Mouse (Mus musculus): ENCODE results near the gene Gpr27. TPM values are rescaled to one million over a fixed set of nuclear protein-coding genes. Genes with fewer than 3 reads are reported as not detected.

Gpr27 gene
- polyA plus RNA-seq, 1 experiment from 2014 or later, result 0.23 TPM

- 42% methylated on average over 5 of the region's 5 CpGs for WGBS (ENCODE audit: insufficient replicate concordance)
- no peaks in the 10 kb centered on the region for H3K4me1 ChIP-seq
- no peak overlapping the region for H3K27ac ChIP-seq
- no peaks in the 10 kb centered on the region for H3K9me3 ChIP-seq (replicated peaks)
- H3K27me3 ChIP-seq (replicated peaks), result peaks cover 21% of the 10 kb centered on the region
- no peak overlapping the region for H3K4me2 ChIP-seq
- H3K36me3 ChIP-seq, result no peaks in the 10 kb centered on the region
- H3K9ac ChIP-seq, result no peak overlapping the region
- H3K4me3 ChIP-seq, result no peak overlapping the region
- no peak for ATAC-seq
Measured at GRCm38 (mm10) chr6:99684899-99685298, 7.6 kb upstream of the Gpr27 start.

- Histone ChIP-seq H3K9ac (no peak overlapping the region), H3K4me3 (no peak overlapping the region), H3K27me3 (replicated peaks) (peaks cover 58% of the 10 kb centered on the region), H3K4me2 (no peak overlapping the region), H3K9me3 (replicated peaks) (no peaks in the 10 kb centered on the region), H3K27ac (no peak overlapping the region), H3K4me1 (0 out of 2 replicates have a peak, but pooled peaks cover 3% of the 10 kb centered on the region), H3K36me3 (no peaks in the 10 kb centered on the region)
- no peak for ATAC-seq
- WGBS (ENCODE audit: insufficient replicate concordance), result 62% methylated on average over 6 of the region's 6 CpGs
Measured at GRCm38 (mm10) chr6:99688513-99688912, 4.0 kb upstream of the Gpr27 start.

- H3K27ac ChIP-seq, result no peak overlapping the region
- no peaks in the 10 kb centered on the region for H3K9me3 ChIP-seq (replicated peaks)
- H3K4me1 ChIP-seq, result 0 out of 2 replicates have a peak, but pooled peaks cover 3% of the 10 kb centered on the region
- no peaks in the 10 kb centered on the region for H3K36me3 ChIP-seq
- H3K4me2 ChIP-seq, result peak overlapping the region; percentile 70
- peak overlapping the region; percentile 55 for H3K4me3 ChIP-seq
- ATAC-seq, result no peak
- no peak overlapping the region for H3K9ac ChIP-seq
- 8% methylated on average over 25 of the region's 25 CpGs for WGBS (ENCODE audit: insufficient replicate concordance)
- peaks cover 90% of the 10 kb centered on the region for H3K27me3 ChIP-seq (replicated peaks)
Measured at GRCm38 (mm10) chr6:99691666-99692205, 743 bp upstream of the Gpr27 start.

GRCm38 (mm10) chr6:99692916-99693841, 700 bp downstream of the Gpr27 start:
- Histone ChIP-seq H3K4me1 (0 out of 2 replicates have a peak, but pooled peaks cover 3% of the 10 kb centered on the region), H3K9ac (no peak overlapping the region), H3K9me3 (replicated peaks) (no peaks in the 10 kb centered on the region), H3K36me3 (no peaks in the 10 kb centered on the region), H3K4me2 (peak overlapping the region; percentile 70), H3K27ac (no peak overlapping the region), H3K4me3 (peak overlapping the region; percentile 55), H3K27me3 (replicated peaks) (peaks cover 97% of the 10 kb centered on the region)
- 2% methylated on average over 109 of the region's 110 CpGs for WGBS (ENCODE audit: insufficient replicate concordance)
- ATAC-seq, result no peak

GRCm38 (mm10) chr6:99700484-99700883, 8.0 kb downstream of the Gpr27 start:
- Histone ChIP-seq H3K4me1 (no peaks in the 10 kb centered on the region), H3K9ac (no peak overlapping the region), H3K27me3 (replicated peaks) (peaks cover 32% of the 10 kb centered on the region), H3K36me3 (no peaks in the 10 kb centered on the region), H3K4me2 (no peak overlapping the region), H3K9me3 (replicated peaks) (no peaks in the 10 kb centered on the region), H3K4me3 (no peak overlapping the region), H3K27ac (no peak overlapping the region)
- ATAC-seq, result no peak
- 54% methylated on average over 3 of the region's 3 CpGs for WGBS (ENCODE audit: insufficient replicate concordance)

- Histone ChIP-seq H3K9ac (no peak overlapping the region), H3K27ac (no peak overlapping the region), H3K36me3 (no peaks in the 10 kb centered on the region), H3K4me3 (no peak overlapping the region), H3K27me3 (replicated peaks) (peaks cover 14% of the 10 kb centered on the region; the same call in 1 of the 2 replicates), H3K4me2 (no peak overlapping the region), H3K9me3 (replicated peaks) (no peaks in the 10 kb centered on the region), H3K4me1 (no peaks in the 10 kb centered on the region)
- WGBS (ENCODE audit: insufficient replicate concordance), result 52% methylated on average over 11 of the region's 11 CpGs
- no peak for ATAC-seq
Measured at GRCm38 (mm10) chr6:99711576-99712101, 19.2 kb downstream of the Gpr27 start.

GRCm38 (mm10) chr6:99713256-99713655, 20.8 kb downstream of the Gpr27 start:
- Histone ChIP-seq H3K9me3 (replicated peaks) (no peaks in the 10 kb centered on the region), H3K27me3 (replicated peaks) (peaks cover 10% of the 10 kb centered on the region; the same call in 1 of the 2 replicates), H3K4me2 (no peak overlapping the region), H3K4me3 (no peak overlapping the region), H3K9ac (no peak overlapping the region), H3K27ac (no peak overlapping the region), H3K4me1 (no peaks in the 10 kb centered on the region), H3K36me3 (no peaks in the 10 kb centered on the region)
- ATAC-seq, result no peak
- WGBS (ENCODE audit: insufficient replicate concordance), result 72% methylated on average over 5 of the region's 5 CpGs

GRCm38 (mm10) chr6:99715191-99715590, 22.7 kb downstream of the Gpr27 start:
- H3K4me1 ChIP-seq, result no peaks in the 10 kb centered on the region
- H3K27ac ChIP-seq, result no peak overlapping the region
- no peaks in the 10 kb centered on the region for H3K9me3 ChIP-seq (replicated peaks)
- H3K36me3 ChIP-seq, result no peaks in the 10 kb centered on the region
- WGBS (ENCODE audit: insufficient replicate concordance), result 44% methylated on average over 6 of the region's 6 CpGs
- H3K4me3 ChIP-seq, result no peak overlapping the region
- no peak for ATAC-seq
- no peak overlapping the region for H3K4me2 ChIP-seq
- H3K9ac ChIP-seq, result no peak overlapping the region
- peaks cover 10% of the 10 kb centered on the region; the same call in 1 of the 2 replicates for H3K27me3 ChIP-seq (replicated peaks)

- Histone ChIP-seq H3K9ac (no peak overlapping the region), H3K27me3 (replicated peaks) (peaks cover 10% of the 10 kb centered on the region; the same call in 1 of the 2 replicates), H3K4me2 (no peak overlapping the region), H3K9me3 (replicated peaks) (no peaks in the 10 kb centered on the region), H3K4me3 (no peak overlapping the region), H3K4me1 (no peaks in the 10 kb centered on the region), H3K27ac (no peak overlapping the region), H3K36me3 (no peaks in the 10 kb centered on the region)
- ATAC-seq, result no peak
- 44% methylated on average over 5 of the region's 6 CpGs for WGBS (ENCODE audit: insufficient replicate concordance)
Measured at GRCm38 (mm10) chr6:99715913-99716312, 23.4 kb downstream of the Gpr27 start.

- Histone ChIP-seq H3K27me3 (replicated peaks) (peaks cover 22% of the 10 kb centered on the region), H3K9ac (no peak overlapping the region), H3K27ac (no peak overlapping the region)
Measured at GRCm38 (mm10) chr6:99721032-99721431, 28.6 kb downstream of the Gpr27 start.

GRCm38 (mm10) chr6:99722390-99722789, 29.9 kb downstream of the Gpr27 start:
- 75% methylated on average over 9 of the region's 9 CpGs for WGBS (ENCODE audit: insufficient replicate concordance)
- H3K4me2 ChIP-seq, result no peak overlapping the region
- H3K9me3 ChIP-seq (replicated peaks), result no peaks in the 10 kb centered on the region
- peaks cover 36% of the 10 kb centered on the region for H3K27me3 ChIP-seq (replicated peaks)
- no peak overlapping the region for H3K9ac ChIP-seq
- H3K4me1 ChIP-seq, result no peaks in the 10 kb centered on the region
- no peak overlapping the region for H3K4me3 ChIP-seq
- no peak for ATAC-seq
- no peaks in the 10 kb centered on the region for H3K36me3 ChIP-seq
- H3K27ac ChIP-seq, result no peak overlapping the region

More at GRCm38 (mm10) chr6:99721032-99721431, 28.6 kb downstream of the Gpr27 start:
- Histone ChIP-seq H3K9me3 (replicated peaks) (no peaks in the 10 kb centered on the region), H3K36me3 (no peaks in the 10 kb centered on the region), H3K4me3 (no peak overlapping the region), H3K4me1 (no peaks in the 10 kb centered on the region), H3K4me2 (no peak overlapping the region)
- ATAC-seq, result no peak
- 38% methylated on average over 9 of the region's 9 CpGs for WGBS (ENCODE audit: insufficient replicate concordance)

GRCm38 (mm10) chr6:99725971-99726561, 33.6 kb downstream of the Gpr27 start, which contains the start of gene Prok2:
Gene Prok2, minus strand, starts transcription at chr6:99726392.
- Histone ChIP-seq H3K4me2 (peak within 1 kb of the TSS; percentile 59), H3K4me1 (no peaks in the 10 kb centered on the region), H3K36me3 (no peaks in the 10 kb centered on the region), H3K4me3 (peak within 1 kb of the TSS; percentile 35), H3K27ac (no peak within 1 kb of the TSS), H3K27me3 (replicated peaks) (peaks cover 64% of the 10 kb centered on the region), H3K9me3 (replicated peaks) (no peaks in the 10 kb centered on the region), H3K9ac (no peak within 1 kb of the TSS)
- WGBS (ENCODE audit: insufficient replicate concordance), result under 1% methylated on average over 61 of the region's 61 CpGs
- no peak for ATAC-seq

Data from liver, embryonic 12.5 days (tissue).